Mouse (Mus musculus) left cerebral cortex, postnatal 36 days (tissue): Measurements from ENCODE around the gene Ptpn21. TPM values are rescaled to one million over a fixed set of nuclear protein-coding genes. Genes with fewer than 3 reads are reported as not detected.

Experiments used
- DNase-seq, 2 experiments: peaks; one replicate each; pipeline ENCODE4 v3.0.0; 2021 to 2022; ENCODE audit warnings: low spot score in 2 of 2, mixed read lengths in 1 of 2
- intact Hi-C: fragments of 180-260 bp; cut with DNase I; formaldehyde crosslinking; loops from one replicate; pipeline ENCODE4 v1.15.1; 2025
- total RNA-seq, 2 experiments: library from RNA; stranded (reverse); gene quantifications; 2 replicates each; pipeline ENCODE4 v1.2.3; 2021

The Ptpn21 gene
- total RNA-seq: 10 to 100 TPM; 10.2 to 11.6 TPM

GRCm38 (mm10) chr12:98736951-98737800 is at the start of gene Ptpn21:
Ptpn21 (minus strand) TSS chr12:98737405.
- DNase-seq: peak in 1 of 2 experiments; percentile 38
- intact Hi-C loops: loop anchor here (5.0 kb wide), 1 partner anchor 40 kb away; no protein-coding TSS in a partner anchor

- DNase-seq: no peak
- intact Hi-C loops: no loop called here
Observed at GRCm38 (mm10) chr12:98784251-98784650, 47.0 kb upstream of the Ptpn21 start.

DNA sequence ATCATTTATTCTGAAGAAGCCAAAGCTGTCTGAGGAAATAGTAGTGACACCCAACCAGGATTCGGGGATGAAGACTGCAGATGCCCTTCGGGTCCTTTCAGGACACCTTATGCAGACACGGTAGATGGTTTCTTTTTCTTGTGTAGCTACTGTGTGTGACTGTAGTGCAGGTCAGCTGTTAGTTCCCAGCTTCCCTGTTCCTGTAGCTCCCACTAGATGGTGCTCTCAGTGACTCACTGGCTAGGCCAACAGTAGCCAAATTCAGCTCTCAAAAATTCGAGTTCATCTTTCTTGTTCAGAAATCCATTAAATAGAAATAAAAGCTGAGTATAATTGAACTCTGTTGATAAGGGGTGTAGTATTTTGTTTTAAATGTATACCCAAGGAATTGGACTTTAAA is 41.9 kb upstream of the Ptpn21 start:
- DNase-seq: no peak
- intact Hi-C loops: no loop called here

- DNase-seq: no peak
- intact Hi-C loops: no loop called here
Observed at GRCm38 (mm10) chr12:98777509-98777908, 40.3 kb upstream of the Ptpn21 start.

DNA sequence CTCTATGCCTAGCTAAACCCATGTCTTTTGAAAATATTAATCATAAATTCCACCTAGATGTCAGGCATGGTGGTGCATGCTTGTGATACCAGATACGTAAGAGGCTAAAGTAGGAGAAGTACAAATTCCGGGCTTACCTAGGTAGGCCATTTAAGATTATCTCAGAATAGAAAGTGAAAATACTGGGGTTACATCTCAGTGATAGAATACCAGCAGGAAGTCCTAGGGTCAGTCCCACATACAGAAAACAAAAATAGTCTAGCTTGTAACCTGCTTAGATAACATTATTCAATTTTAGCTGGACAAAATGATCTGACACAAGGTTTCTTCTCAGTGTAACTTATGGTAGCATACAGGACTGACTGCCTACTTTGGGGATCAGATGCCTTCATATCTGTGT is 29.0 kb upstream of the Ptpn21 start:
- intact Hi-C loops: no loop called here
- DNase-seq: no peak

- DNase-seq: no peak
- intact Hi-C loops: no loop called here
Observed at GRCm38 (mm10) chr12:98759700-98760099, 22.5 kb upstream of the Ptpn21 start.

GRCm38 (mm10) chr12:98757636-98758035 is 20.4 kb upstream of the Ptpn21 start:
- intact Hi-C loops: no loop called here
- DNase-seq: no peak

DNA sequence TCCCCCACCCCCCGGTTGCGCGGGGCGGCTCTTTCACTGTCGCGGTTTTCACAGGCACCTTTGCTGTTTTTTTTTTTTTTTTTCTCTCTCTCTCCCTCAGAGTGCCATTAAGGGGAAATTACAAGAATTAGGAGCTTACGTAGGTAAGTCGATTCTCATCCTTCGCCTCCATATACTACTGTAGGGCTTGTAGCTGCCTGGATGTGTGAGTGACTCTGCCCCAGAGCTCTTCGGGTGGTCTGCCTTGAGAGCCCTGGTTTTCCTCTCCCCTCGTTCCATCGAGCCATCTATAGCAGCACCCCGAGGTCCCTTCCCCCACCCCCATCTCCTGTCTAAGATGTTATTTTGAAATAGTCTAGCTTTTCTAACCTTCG is 10.2 kb upstream of the Ptpn21 start:
- intact Hi-C loops: loop anchor here (5.0 kb wide), 1 partner anchor 70 kb away; no protein-coding TSS in a partner anchor
- no peak for DNase-seq

DNA sequence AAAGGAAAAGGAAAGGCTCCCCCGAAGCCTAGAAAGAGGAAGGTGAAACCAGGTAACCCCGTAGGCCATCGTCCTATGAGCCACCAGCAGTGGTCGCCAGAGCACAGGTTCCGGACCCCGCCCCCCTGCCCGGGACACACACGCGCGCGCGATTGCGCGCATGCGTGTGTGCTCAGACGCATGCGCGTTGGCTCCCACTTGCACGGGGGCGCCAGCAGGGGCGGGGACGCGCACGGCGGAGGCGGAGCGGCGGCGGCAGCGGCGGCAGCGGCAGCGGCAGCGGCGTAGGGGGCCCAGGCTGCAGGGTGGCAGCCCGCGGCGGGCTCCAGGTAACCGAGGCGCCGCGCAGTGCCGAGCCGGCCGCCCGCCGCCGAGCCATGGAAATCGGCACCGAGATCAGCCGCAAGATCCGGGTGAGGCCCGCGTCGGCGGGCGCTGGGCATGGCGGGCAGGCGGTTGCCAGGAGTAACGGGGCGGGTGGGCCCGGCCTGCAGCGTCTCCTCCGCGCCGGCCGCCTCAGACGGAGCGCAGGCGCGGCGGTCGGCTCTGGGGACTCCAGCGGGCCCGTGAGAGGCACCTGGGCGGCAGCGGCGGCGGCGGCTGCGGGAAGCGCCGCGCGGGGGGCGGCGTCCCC is 9.7 kb upstream of the Ptpn21 start, which contains the start of gene Zc3h14:
Gene Zc3h14, plus strand, starts transcription at position 219 of the 634 bp plus-strand sequence.
- intact Hi-C loops: loop anchor here (5.0 kb wide), 1 partner anchor 70 kb away; no protein-coding TSS in a partner anchor
- peak; percentile 88 to 91 for DNase-seq

GRCm38 (mm10) chr12:98746131-98746530 is 8.9 kb upstream of the Ptpn21 start:
- intact Hi-C loops: loop anchor here (5.0 kb wide), 1 partner anchor 69 kb away; no protein-coding TSS in a partner anchor
- peak in 1 of 2 experiments; percentile 12 for DNase-seq

- intact Hi-C loops: loop anchor here (5.0 kb wide), 1 partner anchor 68 kb away; no protein-coding TSS in a partner anchor
Observed at GRCm38 (mm10) chr12:98745626-98746025, 8.4 kb upstream of the Ptpn21 start.

GRCm38 (mm10) chr12:98741011-98741501 is 3.9 kb upstream of the Ptpn21 start:
- intact Hi-C loops: no loop called here
- no peak for DNase-seq

More at GRCm38 (mm10) chr12:98745626-98746025, 8.4 kb upstream of the Ptpn21 start:
- DNase-seq: no peak

GRCm38 (mm10) chr12:98737801-98738350 is 671 bp upstream of the Ptpn21 start:
- intact Hi-C loops: loop anchor here (5.0 kb wide), 1 partner anchor 41 kb away; no protein-coding TSS in a partner anchor
- no peak for DNase-seq

DNA sequence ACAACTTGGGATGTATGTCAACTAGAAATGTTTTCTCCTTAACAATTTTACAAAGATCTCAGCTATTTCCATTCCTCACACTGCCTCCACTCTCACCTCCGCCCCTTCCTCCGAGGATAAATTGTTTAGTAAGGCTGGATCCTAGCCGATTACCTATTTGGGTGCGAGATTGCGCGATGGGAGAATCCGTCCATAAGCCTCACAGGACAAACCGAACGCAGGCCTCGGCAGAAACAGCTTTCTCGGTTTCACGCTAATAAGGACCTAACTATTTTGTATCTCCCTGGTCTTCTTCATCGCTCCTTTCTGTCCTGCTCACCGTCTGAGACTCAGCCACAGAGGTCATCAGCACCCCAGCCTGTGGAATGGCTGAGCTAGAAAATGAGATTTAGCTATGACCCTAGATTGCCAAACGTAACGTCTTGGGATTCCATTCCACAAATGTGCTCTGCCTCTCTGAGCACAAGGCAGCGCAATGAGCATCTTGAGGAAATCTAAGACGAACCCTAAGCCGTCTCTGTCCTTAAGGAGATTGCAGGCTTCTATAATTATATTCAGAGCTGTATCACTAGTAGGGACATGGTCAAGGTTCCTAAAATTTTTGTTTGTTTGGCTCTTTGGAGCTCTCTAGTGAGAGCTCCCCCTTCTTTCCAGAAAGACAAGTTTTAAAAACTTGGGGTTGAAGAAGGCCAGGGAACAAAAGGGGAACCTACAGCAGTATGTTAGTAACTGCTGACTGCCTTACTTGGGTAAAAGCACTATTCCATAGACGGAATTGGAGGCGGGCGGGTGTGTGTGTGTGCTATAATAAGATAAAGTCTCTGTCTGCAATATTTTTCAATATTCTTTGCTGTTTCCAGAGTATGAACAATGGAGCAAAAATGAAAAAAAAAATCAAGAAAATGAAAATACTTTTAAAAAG is 2.1 kb downstream of the Ptpn21 start:
- intact Hi-C loops: loop anchor here (5.0 kb wide), 1 partner anchor 38 kb away; no protein-coding TSS in a partner anchor
- no peak for DNase-seq

DNA sequence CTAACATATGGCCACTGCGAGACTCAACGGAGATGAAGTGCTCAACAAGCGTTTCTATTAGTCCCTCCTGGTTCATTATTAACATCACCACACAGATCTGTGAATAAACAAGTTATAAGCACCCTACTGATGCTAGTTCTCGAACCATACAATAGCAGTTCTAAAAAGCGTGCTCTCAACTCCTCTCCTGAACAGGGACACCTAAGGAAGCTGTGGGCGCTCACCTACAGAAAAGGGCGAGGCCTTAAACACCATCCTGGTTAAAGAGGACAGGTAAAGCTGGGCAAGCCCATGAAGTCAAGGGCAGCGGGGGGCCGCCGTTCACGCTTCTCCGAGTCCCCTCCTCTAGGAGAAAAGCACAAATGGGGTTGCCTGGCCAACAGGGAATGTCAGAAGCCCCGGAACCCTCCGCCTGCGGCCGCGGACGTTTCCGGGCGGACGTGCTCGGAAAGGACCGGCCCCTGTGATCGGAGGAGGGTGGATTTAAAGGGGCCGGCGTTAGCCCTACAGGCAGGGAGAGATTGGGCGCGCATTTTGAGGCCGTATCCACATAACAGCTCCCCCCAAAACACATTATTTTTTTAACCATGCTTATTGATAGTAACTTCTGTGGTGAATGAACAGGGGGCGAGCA is 2.8 kb downstream of the Ptpn21 start:
- peak; percentile 87 to 89 for DNase-seq
- intact Hi-C loops: no loop called here

DNA sequence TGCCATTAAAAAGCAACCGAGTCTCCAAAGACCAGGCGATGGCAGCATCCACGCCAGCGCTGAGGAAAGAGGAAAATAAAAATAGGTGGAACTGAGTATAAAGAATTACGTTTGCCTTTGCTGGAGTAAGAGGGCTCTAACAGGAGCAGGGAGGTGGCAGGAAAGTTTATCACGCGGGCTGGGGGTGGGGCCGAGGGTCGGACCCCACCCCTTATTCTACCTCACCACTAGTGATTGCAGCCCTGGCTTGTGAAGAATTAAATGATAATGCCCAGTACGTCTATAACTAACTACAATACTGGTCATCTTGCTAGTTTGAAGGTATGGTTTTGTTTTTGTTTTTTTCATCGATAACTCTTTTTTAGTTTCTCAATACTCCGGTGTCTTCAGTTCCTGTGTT is 3.4 kb downstream of the Ptpn21 start:
- intact Hi-C loops: no loop called here
- DNase-seq: no peak

DNA sequence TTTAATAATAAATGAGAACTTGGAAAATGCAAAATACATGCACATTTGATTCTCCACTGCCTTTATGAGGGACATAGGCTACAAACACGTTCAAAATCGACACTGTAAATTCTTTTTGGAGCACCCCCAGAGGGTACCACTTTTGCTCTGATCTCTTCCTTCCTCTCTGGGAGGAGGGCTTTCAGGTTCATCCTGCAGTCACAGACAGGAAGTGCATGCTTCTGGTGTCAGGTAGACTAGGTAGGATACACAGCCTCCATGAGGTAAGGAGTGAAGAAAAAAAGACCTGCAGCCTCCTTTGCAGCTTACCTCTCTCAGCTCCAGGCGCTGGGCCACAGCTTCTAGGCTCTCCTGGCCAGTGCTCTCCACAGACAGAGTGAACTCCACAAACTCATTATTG is 4.0 kb downstream of the Ptpn21 start:
- intact Hi-C loops: no loop called here
- no peak for DNase-seq

DNA sequence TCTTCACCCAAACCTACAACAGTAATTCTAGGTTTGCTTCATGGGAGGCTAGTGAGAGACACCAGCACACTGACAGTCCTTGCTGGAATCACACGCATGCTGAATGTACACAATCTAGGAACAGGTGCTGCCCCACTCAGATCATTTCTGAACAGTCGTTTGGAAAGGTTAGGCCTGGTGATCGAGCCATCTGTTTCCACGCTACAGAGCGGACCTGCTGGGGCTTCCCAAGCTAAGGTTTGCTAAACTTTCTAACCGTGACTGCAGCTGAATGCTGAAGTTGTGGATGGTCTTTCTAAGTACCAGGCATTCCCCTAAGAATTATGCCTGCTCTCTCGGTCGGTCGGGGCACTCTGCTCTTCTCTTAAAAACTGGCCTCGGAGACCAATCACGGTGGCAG is 6.5 kb downstream of the Ptpn21 start:
- intact Hi-C loops: no loop called here
- DNase-seq: no peak

- intact Hi-C loops: no loop called here
- no peak for DNase-seq
Observed at GRCm38 (mm10) chr12:98727186-98727585, 10.0 kb downstream of the Ptpn21 start.
